Mouse (Mus musculus): ENCODE measurements at regions not wholly inside any gene's neighbourhood (a gene's known extent, or its start where the extent isn't known, plus 50 kb on each side); places are given as distances from the start of the nearest gene placed in this dataset.

DNA sequence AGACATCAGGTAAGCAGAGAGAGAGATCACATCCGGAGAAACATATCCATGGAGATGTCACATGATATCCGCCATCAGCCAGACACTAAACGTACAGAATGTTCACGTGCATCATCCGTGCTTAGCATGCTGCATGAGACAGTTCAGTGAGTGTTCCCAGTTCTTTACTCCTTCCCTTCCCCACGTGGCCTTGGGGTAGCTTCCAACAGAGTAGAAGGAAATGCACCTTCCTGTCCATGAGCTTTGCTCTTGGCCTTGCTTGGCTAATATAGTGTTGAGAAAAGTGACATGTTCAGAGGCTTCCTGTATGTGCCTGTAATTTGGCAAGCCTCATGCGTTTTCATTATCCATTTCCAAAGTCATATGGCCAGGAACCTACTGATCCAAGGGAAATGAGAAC is 368.5 kb downstream of the Gm45692 start:
- no peak for TF ChIP-seq CTCF (IDR thresholded peaks at IDR 0.05; ENCODE audit: control insufficient read depth, insufficient read depth, insufficient read length)
- TF ChIP-seq USF1 (IDR thresholded peaks at IDR 0.05; ENCODE audit: low read depth), result no peak
- TF ChIP-seq MAX (IDR thresholded peaks at IDR 0.05), result no peak
- TF ChIP-seq MYOG (IDR thresholded peaks at IDR 0.05; ENCODE audit: control insufficient read depth, extremely low read depth, insufficient read length), result no peak

All from C2C12 (cell line).